Mouse (Mus musculus): ENCODE results near the gene Pim3. TPM values are rescaled to one million over a fixed set of nuclear protein-coding genes. Genes with fewer than 3 reads are reported as not detected.

The Pim3 gene
- total RNA-seq, 1 experiment, result 159 TPM

DNA sequence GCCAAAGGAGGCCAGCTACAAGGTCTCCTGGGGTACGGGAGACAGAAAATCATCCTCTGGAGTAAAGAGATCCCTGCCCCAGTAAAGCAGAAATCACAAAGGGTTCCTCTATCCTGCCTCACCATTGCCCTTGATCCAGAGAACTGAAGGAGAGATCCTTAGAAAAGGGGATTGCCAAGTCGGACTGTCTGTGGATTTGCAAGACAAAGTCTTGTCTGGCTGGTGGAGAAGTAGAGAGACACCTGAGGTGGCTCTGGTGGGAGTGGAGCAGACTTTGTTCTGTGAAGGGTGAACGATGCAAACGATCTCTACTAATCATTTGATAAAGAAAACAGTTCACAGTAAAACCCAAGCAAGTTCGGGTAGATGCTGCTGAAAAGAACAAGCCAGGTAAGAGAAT is 30.9 kb downstream of the Pim3 start:
- Histone ChIP-seq H3K36me3 (ENCODE audit: control insufficient read depth, insufficient read depth, low read length, poor library complexity, severe bottlenecking) (no peaks in the 10 kb centered on the region), H3K9ac (ENCODE audit: insufficient read depth, low read depth, low read length, poor library complexity, severe bottlenecking) (no peak overlapping the region), H3K9me3 (ENCODE audit: control insufficient read depth, insufficient read depth, low read depth, low read length) (no peaks in the 10 kb centered on the region), H3K4me1 (ENCODE audit: control insufficient read depth in 2 of 2, insufficient read depth in 2 of 2, low read length in 2 of 2, poor library complexity in 1 of 2) (peaks cover 2 to 15% of the 10 kb centered on the region in 2 experiments; a peak in 2 of 4 replicates), H3K27ac (ENCODE audit: insufficient read depth, low read depth, low read length, poor library complexity, severe bottlenecking) (no peak overlapping the region), H3K4me3 (ENCODE audit: insufficient read depth in 1 of 2, low read depth in 1 of 2, low read length in 2 of 2, poor library complexity in 1 of 2, severe bottlenecking in 1 of 2) (no peak overlapping the region)
- in situ Hi-C loops (cut with MboI; ENCODE audit: low sequenced_read_pairs in 2 of 2, unreplicated experiment in 2 of 2), result no loop called here
- TF ChIP-seq ZNF384 (IDR thresholded peaks at IDR 0.05; ENCODE audit: low read depth, low read length) (no peak), CHD2 (IDR thresholded peaks at IDR 0.05; ENCODE audit: low read depth, low read length) (no peak), HCFC1 (IDR thresholded peaks at IDR 0.05; ENCODE audit: borderline replicate concordance, insufficient read depth, low read length) (no peak), ZC3H11A (IDR thresholded peaks at IDR 0.05; ENCODE audit: borderline replicate concordance, low read depth, low read length) (no peak), MAFK (IDR thresholded peaks at IDR 0.05; ENCODE audit: insufficient read depth, low read depth, low read length) (no peak)
- no peak for DNase-seq (ENCODE audit: low read depth, low spot score)

- in situ Hi-C loops (cut with MboI; ENCODE audit: low sequenced_read_pairs in 2 of 2, unreplicated experiment in 2 of 2), result no loop called here
- no peak for TF ChIP-seq MAFK (IDR thresholded peaks at IDR 0.05; ENCODE audit: insufficient read depth, low read depth, low read length)
- 0 out of 2 replicates have a peak, but pooled peaks have one; percentile 6 for TF ChIP-seq ZC3H11A (IDR thresholded peaks at IDR 0.05; ENCODE audit: borderline replicate concordance, low read depth, low read length)
- Histone ChIP-seq H3K4me3 (ENCODE audit: insufficient read depth in 1 of 2, low read depth in 1 of 2, low read length in 2 of 2, poor library complexity in 1 of 2, severe bottlenecking in 1 of 2) (no peak overlapping the region), H3K27ac (ENCODE audit: insufficient read depth, low read depth, low read length, poor library complexity, severe bottlenecking) (no peak overlapping the region), H3K4me1 (ENCODE audit: control insufficient read depth in 2 of 2, insufficient read depth in 2 of 2, low read length in 2 of 2, poor library complexity in 1 of 2) (peaks cover 2 to 15% of the 10 kb centered on the region in 2 experiments; a peak in 2 of 4 replicates), H3K9me3 (ENCODE audit: control insufficient read depth, insufficient read depth, low read depth, low read length) (no peaks in the 10 kb centered on the region), H3K9ac (ENCODE audit: insufficient read depth, low read depth, low read length, poor library complexity, severe bottlenecking) (no peak overlapping the region), H3K36me3 (ENCODE audit: control insufficient read depth, insufficient read depth, low read length, poor library complexity, severe bottlenecking) (no peaks in the 10 kb centered on the region)
- no peak for DNase-seq (ENCODE audit: low read depth, low spot score)
Measured at GRCm38 (mm10) chr15:88895119-88895518, 33.1 kb downstream of the Pim3 start.

DNA sequence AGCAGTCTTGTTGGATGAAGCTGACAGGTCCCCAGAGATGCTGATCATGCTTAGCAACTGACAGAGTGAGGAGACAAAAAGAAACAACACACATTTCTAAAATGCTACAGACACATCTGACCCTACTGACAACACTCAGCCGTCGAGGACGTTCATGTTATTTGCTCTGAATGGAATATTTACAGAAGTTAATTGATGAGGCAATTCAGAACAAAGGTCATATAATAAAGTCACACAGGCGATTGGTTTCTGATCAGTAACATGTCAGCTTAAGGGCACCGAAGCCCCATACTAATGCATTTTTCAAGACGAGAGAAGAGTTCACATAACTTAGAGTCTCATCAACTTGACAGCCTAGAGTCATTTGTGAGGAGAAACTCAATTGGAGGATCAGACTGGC is 33.9 kb downstream of the Pim3 start:
- TF ChIP-seq ZC3H11A (IDR thresholded peaks at IDR 0.05; ENCODE audit: borderline replicate concordance, low read depth, low read length), result no peak
- TF ChIP-seq HCFC1 (IDR thresholded peaks at IDR 0.05; ENCODE audit: borderline replicate concordance, insufficient read depth, low read length), result no peak
- TF ChIP-seq ZNF384 (IDR thresholded peaks at IDR 0.05; ENCODE audit: low read depth, low read length), result no peak
- no peak for TF ChIP-seq CHD2 (IDR thresholded peaks at IDR 0.05; ENCODE audit: low read depth, low read length)
- TF ChIP-seq MAFK (IDR thresholded peaks at IDR 0.05; ENCODE audit: insufficient read depth, low read depth, low read length), result no peak
- in situ Hi-C loops (cut with MboI; ENCODE audit: low sequenced_read_pairs in 2 of 2, unreplicated experiment in 2 of 2), result no loop called here
- Histone ChIP-seq H3K4me3 (ENCODE audit: insufficient read depth in 1 of 2, low read depth in 1 of 2, low read length in 2 of 2, poor library complexity in 1 of 2, severe bottlenecking in 1 of 2) (no peak overlapping the region), H3K9ac (ENCODE audit: insufficient read depth, low read depth, low read length, poor library complexity, severe bottlenecking) (no peak overlapping the region), H3K27ac (ENCODE audit: insufficient read depth, low read depth, low read length, poor library complexity, severe bottlenecking) (no peak overlapping the region), H3K4me1 (ENCODE audit: control insufficient read depth in 2 of 2, insufficient read depth in 2 of 2, low read length in 2 of 2, poor library complexity in 1 of 2) (peaks cover 2 to 15% of the 10 kb centered on the region in 2 experiments; a peak in 2 of 4 replicates), H3K36me3 (ENCODE audit: control insufficient read depth, insufficient read depth, low read length, poor library complexity, severe bottlenecking) (no peaks in the 10 kb centered on the region), H3K9me3 (ENCODE audit: control insufficient read depth, insufficient read depth, low read depth, low read length) (no peaks in the 10 kb centered on the region)
- no peak for DNase-seq (ENCODE audit: low read depth, low spot score)

- Histone ChIP-seq H3K4me1 (ENCODE audit: control insufficient read depth in 2 of 2, insufficient read depth in 2 of 2, low read length in 2 of 2, poor library complexity in 1 of 2) (peaks cover 2 to 14% of the 10 kb centered on the region in 2 experiments; a peak in 2 of 4 replicates), H3K4me3 (ENCODE audit: insufficient read depth in 1 of 2, low read depth in 1 of 2, low read length in 2 of 2, poor library complexity in 1 of 2, severe bottlenecking in 1 of 2) (no peak overlapping the region)
Measured at GRCm38 (mm10) chr15:88896341-88896980, 34.5 kb downstream of the Pim3 start.

More at GRCm38 (mm10) chr15:88896341-88896980, 34.5 kb downstream of the Pim3 start:
- Histone ChIP-seq H3K9ac (ENCODE audit: insufficient read depth, low read depth, low read length, poor library complexity, severe bottlenecking) (no peak overlapping the region), H3K9me3 (ENCODE audit: control insufficient read depth, insufficient read depth, low read depth, low read length) (no peaks in the 10 kb centered on the region), H3K36me3 (ENCODE audit: control insufficient read depth, insufficient read depth, low read length, poor library complexity, severe bottlenecking) (no peaks in the 10 kb centered on the region), H3K27ac (ENCODE audit: insufficient read depth, low read depth, low read length, poor library complexity, severe bottlenecking) (no peak overlapping the region)
- TF ChIP-seq CHD2 (IDR thresholded peaks at IDR 0.05; ENCODE audit: low read depth, low read length) (no peak), HCFC1 (IDR thresholded peaks at IDR 0.05; ENCODE audit: borderline replicate concordance, insufficient read depth, low read length) (no peak), ZC3H11A (IDR thresholded peaks at IDR 0.05; ENCODE audit: borderline replicate concordance, low read depth, low read length) (no peak), MAFK (IDR thresholded peaks at IDR 0.05; ENCODE audit: insufficient read depth, low read depth, low read length) (no peak), ZNF384 (IDR thresholded peaks at IDR 0.05; ENCODE audit: low read depth, low read length) (no peak)
- in situ Hi-C loops (cut with MboI; ENCODE audit: low sequenced_read_pairs in 2 of 2, unreplicated experiment in 2 of 2), result no loop called here
- DNase-seq (ENCODE audit: low read depth, low spot score), result no peak

Data from ES-E14 (cell line).